Mouse (Mus musculus) MEL (cell line): ENCODE data around the gene Abcc4. TPM values are rescaled to one million over a fixed set of nuclear protein-coding genes. Genes with fewer than 3 reads are reported as not detected.
A peak's percentile ranks its signal among the peaks of the same experiment; 100 is the strongest.

Experiments used
- DNase-seq: peaks from one replicate; pipeline ENCODE4 v3.0.0; 2011; ENCODE audit warnings: low read depth, low spot score
- H3K27ac ChIP-seq: 2 replicates; pipeline ENCODE4 v1.5.1; 2012; ENCODE audit warnings: low read depth, mild to moderate bottlenecking, control low read depth, low read length, moderate library complexity; ENCODE audit not compliant: control insufficient read depth
- H3K27me3 ChIP-seq, 2 experiments: fragments of 150-350 bp in 1 of 2; sonication (generic) in 1 of 2; 2 replicates each; pipeline ENCODE4 v1.6.1; 2012; ENCODE audit warnings: low read length in 2 of 2, mild to moderate bottlenecking in 2 of 2, improper control_type of control experiment in 1 of 2, moderate library complexity in 1 of 2; ENCODE audit not compliant: insufficient read depth in 2 of 2, control insufficient read depth in 1 of 2
- H3K36me3 ChIP-seq, 2 experiments: 2 replicates each; pipeline ENCODE4 v1.6.1; 2012 to 2014; ENCODE audit warnings: low read length in 2 of 2, improper control_type of control experiment in 1 of 2, inconsistent platforms in 1 of 2, mild to moderate bottlenecking in 1 of 2; ENCODE audit not compliant: insufficient read depth in 2 of 2, control insufficient read depth in 1 of 2
- H3K4me1 ChIP-seq, 2 experiments: fragments of 150-350 bp in 1 of 2; sonication (generic) in 1 of 2; 2 replicates each; pipeline ENCODE4 v1.6.1; 2012; ENCODE audit warnings: low read length in 2 of 2, improper control_type of control experiment in 1 of 2, mild to moderate bottlenecking in 1 of 2; ENCODE audit not compliant: insufficient read depth in 2 of 2, control insufficient read depth in 1 of 2
- H3K4me3 ChIP-seq, 2 experiments: fragments of 150-350 bp in 1 of 2; sonication (generic) in 1 of 2; 2 replicates each; pipeline ENCODE4 v1.5.1; 2012; ENCODE audit warnings: low read depth in 2 of 2, low read length in 2 of 2, mild to moderate bottlenecking in 2 of 2, moderate library complexity in 2 of 2, control low read depth in 1 of 2, improper control_type of control experiment in 1 of 2; ENCODE audit not compliant: control insufficient read depth in 1 of 2, insufficient read depth in 1 of 2
- H3K79me2 ChIP-seq: 2 replicates; pipeline ENCODE4 v1.6.1; 2012; ENCODE audit warnings: mild to moderate bottlenecking, low read length, moderate library complexity; ENCODE audit not compliant: control insufficient read depth, poor library complexity, insufficient read depth
- H3K9ac ChIP-seq: 2 replicates; pipeline ENCODE4 v1.6.1; 2012; ENCODE audit warnings: low read depth, mild to moderate bottlenecking, control low read depth, low read length, moderate library complexity; ENCODE audit not compliant: control insufficient read depth, poor library complexity, severe bottlenecking
- H3K9me3 ChIP-seq: fragments of 150-350 bp; sonication (generic); replicated peaks from 2 replicates; pipeline ENCODE4 v1.6.1; 2012; ENCODE audit warnings: mild to moderate bottlenecking, low read length, improper control_type of control experiment, moderate library complexity; ENCODE audit not compliant: insufficient read depth
- BHLHE40 ChIP-seq: IDR thresholded peaks from 2 replicates; pipeline ENCODE4 v1.6.1; 2012; ENCODE audit warnings: low read depth, mild to moderate bottlenecking, inconsistent platforms, low read length, improper control_type of control experiment, borderline replicate concordance
- CTCF ChIP-seq, 3 experiments: IDR thresholded peaks in 2 of 3; conservative IDR thresholded peaks in 1 of 3; 2 replicates each; pipeline ENCODE4 v1.5.1; 2011 to 2012; ENCODE audit warnings: low read length in 3 of 3, low read depth in 2 of 3, mild to moderate bottlenecking in 2 of 3, improper control_type of control experiment in 1 of 3, inconsistent platforms in 1 of 3, mixed read lengths in 1 of 3, moderate library complexity in 1 of 3; ENCODE audit not compliant: control insufficient read depth in 1 of 3, insufficient read depth in 1 of 3, poor library complexity in 1 of 3, severe bottlenecking in 1 of 3
- EP300 ChIP-seq, 2 experiments: IDR thresholded peaks; 2 replicates each; pipeline ENCODE4 v1.6.1; 2011; ENCODE audit warnings: improper control_type of control experiment in 2 of 2, low read length in 2 of 2, low read depth in 1 of 2, mild to moderate bottlenecking in 1 of 2
- ETS1 ChIP-seq: IDR thresholded peaks from 2 replicates; pipeline ENCODE4 v1.6.1; 2012; ENCODE audit warnings: low read depth, mild to moderate bottlenecking, inconsistent platforms, low read length, improper control_type of control experiment, moderate library complexity
- KAT2A ChIP-seq: conservative IDR thresholded peaks from 2 replicates; pipeline ENCODE4 v1.6.1; 2012; ENCODE audit warnings: low read depth, low read length, improper control_type of control experiment, inconsistent platforms
- MEF2A ChIP-seq: IDR thresholded peaks from 2 replicates; pipeline ENCODE4 v1.6.1; 2014; ENCODE audit warnings: low read depth, mild to moderate bottlenecking, inconsistent platforms, low read length, improper control_type of control experiment; ENCODE audit not compliant: poor library complexity, insufficient replicate concordance, severe bottlenecking; ENCODE audit errors: extremely low read depth
- MYB ChIP-seq: IDR thresholded peaks from 2 replicates; pipeline ENCODE4 v1.6.1; 2011; ENCODE audit warnings: mild to moderate bottlenecking, low read depth, low read length, improper control_type of control experiment
- MYC ChIP-seq: IDR thresholded peaks from 2 replicates; pipeline ENCODE4 v1.6.1; 2011; ENCODE audit warnings: low read depth, mild to moderate bottlenecking, low read length, improper control_type of control experiment, moderate library complexity
- SIN3A ChIP-seq: IDR thresholded peaks from 2 replicates; pipeline ENCODE4 v1.6.1; 2012; ENCODE audit warnings: low read length, improper control_type of control experiment, inconsistent platforms
- SMC3 ChIP-seq: IDR thresholded peaks from 2 replicates; pipeline ENCODE4 v1.6.1; 2011; ENCODE audit warnings: low read depth, low read length, improper control_type of control experiment
- UBTF ChIP-seq: IDR thresholded peaks from 2 replicates; pipeline ENCODE4 v1.6.1; 2012; ENCODE audit warnings: low read depth, mild to moderate bottlenecking, inconsistent platforms, low read length, improper control_type of control experiment, moderate library complexity, borderline replicate concordance; ENCODE audit not compliant: insufficient read depth
- USF1 ChIP-seq: IDR thresholded peaks from 2 replicates; pipeline ENCODE4 v1.6.1; 2014; ENCODE audit warnings: low read depth, mild to moderate bottlenecking, inconsistent platforms, low read length, improper control_type of control experiment, moderate library complexity
- ZC3H11A ChIP-seq: IDR thresholded peaks from 2 replicates; pipeline ENCODE4 v1.6.1; 2012; ENCODE audit warnings: low read depth, mild to moderate bottlenecking, inconsistent platforms, low read length, improper control_type of control experiment
- polyA plus RNA-seq, 2 experiments: library from polyadenylated mRNA; stranded (reverse) in 1 of 2; unstranded in 1 of 2; fragments of >175 nt in 1 of 2; fragments of >200 nt in 1 of 2; gene quantifications; 2 replicates each; pipeline versions ENCODE4 v1.2.1 to v1.2.4; 2012; ENCODE audit warnings: low replicate concordance in 2 of 2, low read depth in 1 of 2; ENCODE audit not compliant: insufficient read length in 2 of 2, insufficient read depth in 1 of 2, missing spikeins in 1 of 2
- total RNA-seq: library from RNA; depleted of rRNA; stranded (reverse); fragments of 300-350 nt; gene quantifications from 2 replicates; pipeline ENCODE4 v1.2.3, GENCODE M21; 2012

The Abcc4 gene
- total and polyA plus RNA-seq, 3 experiments: 7.1 to 8.4 TPM; not detected in 1

DNA sequence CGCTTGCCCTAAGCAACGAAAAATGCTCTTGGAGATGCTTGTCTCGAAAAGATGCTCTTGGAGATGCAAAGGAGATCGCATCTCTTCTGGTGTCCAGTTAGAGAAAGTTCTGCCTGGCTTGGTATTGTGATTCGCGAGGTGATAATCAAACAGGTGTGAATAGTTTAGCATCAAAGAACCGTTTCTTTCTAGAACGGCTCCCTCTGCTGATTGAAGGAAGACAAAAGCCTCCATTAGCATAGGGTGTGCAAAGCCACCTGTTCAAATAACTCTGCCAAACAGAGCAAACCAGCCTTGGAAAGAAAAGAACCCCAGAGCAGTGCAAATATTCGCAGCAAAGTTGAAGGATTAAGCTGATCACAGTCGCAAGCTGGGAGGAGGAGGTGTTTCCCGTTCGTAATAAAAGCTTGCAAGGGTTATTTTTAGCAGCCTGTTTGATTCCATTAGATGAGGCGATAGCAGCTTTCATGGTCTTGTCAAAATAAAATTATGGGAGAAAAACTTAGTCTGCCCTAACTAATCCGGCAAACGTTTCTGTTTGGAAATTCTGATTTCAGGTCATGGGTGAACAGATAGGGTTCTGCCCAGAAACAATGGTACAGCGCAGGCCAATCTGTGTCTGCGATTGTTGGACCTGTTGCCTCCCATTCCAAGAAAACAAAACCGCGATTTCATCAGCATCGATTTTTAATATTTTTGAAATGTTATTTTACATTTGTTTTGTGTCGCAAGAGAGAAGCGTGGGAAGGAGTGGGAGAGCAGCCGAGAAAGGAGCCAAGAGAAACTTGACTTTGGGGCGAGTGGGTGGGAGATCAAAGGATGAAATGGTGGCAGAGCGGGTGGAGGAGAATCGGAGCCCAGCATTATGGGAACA is 231.6 kb downstream of the Abcc4 start:
- H3K4me1 ChIP-seq: no peaks in the 10 kb centered on the region
- TF ChIP-seq SMC3: 0 out of 2 replicates have a peak, but pooled peaks have one; percentile 7
- TF ChIP-seq USF1: no peak
- no peak for DNase-seq
- H3K79me2 ChIP-seq: no peaks in the 10 kb centered on the region
- H3K4me3 ChIP-seq: no peak overlapping the region
- H3K9me3 ChIP-seq: no peaks in the 10 kb centered on the region
- H3K27ac ChIP-seq: no peak overlapping the region
- H3K27me3 ChIP-seq: no peaks in the 10 kb centered on the region
- H3K9ac ChIP-seq: no peak overlapping the region
- no peaks in the 10 kb centered on the region for H3K36me3 ChIP-seq

DNA sequence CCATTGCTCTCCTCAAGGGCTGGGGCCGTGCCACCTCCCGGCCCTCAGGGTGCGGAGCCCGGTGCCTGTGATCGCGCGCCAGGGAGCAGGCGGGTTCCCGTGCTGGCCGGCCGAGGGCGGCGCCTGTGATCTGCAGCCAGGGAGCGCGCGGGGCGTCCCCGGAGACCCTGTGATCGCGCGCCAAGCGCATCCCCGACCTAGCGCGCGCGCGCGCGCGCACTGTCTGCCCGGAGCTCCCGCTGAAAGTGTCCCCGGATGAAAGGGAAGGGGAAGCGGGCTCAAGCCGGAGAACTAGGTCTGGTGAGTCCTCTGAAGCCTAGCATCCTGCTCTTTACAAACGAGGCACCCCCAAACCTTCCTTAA is 232.2 kb downstream of the Abcc4 start:
- no peak overlapping the region for H3K4me3 ChIP-seq
- DNase-seq: no peak
- TF ChIP-seq MYC: no peak
- no peak overlapping the region for H3K27ac ChIP-seq
- H3K4me1 ChIP-seq: no peaks in the 10 kb centered on the region
- H3K36me3 ChIP-seq: no peaks in the 10 kb centered on the region
- H3K9me3 ChIP-seq: no peaks in the 10 kb centered on the region
- H3K9ac ChIP-seq: no peak overlapping the region
- H3K79me2 ChIP-seq: no peaks in the 10 kb centered on the region
- H3K27me3 ChIP-seq: no peaks in the 10 kb centered on the region

DNA sequence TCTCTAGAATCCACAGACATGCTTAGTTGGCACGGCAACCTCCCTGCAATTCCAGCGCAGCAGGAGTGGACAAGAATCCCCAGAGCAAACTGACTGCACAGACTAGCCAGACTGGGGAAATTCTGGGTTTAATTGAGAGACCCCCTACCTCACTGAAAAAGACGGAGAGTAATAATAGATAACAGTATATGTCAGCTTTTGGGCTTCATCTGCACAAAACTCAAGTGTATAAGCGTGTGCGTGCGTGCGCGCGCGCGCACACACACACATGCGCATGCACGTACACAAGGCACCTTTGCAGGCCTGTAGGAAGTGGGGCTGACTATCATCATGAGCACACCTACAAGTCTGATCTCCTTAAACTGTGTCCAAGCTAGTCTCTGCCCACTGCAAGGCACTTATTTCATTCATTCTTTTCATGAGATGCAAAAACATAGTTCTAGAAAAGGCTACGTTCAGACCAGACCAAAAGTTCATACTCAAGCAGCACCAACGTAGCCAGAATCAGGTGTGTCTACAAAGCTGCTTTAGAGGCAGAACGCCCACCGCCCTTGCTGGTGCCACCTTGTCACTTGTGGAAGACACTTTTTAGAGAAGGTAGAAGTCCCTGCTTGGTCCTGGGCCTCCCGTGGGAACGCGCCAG is 232.7 kb downstream of the Abcc4 start:
- no peaks in the 10 kb centered on the region for H3K36me3 ChIP-seq
- TF ChIP-seq MYB: no peak
- no peak for TF ChIP-seq SIN3A
- no peak for TF ChIP-seq KAT2A
- no peak for TF ChIP-seq CTCF (IDR thresholded peaks at IDR 0.05 in 2 of 3, conservative IDR thresholded peaks at IDR 0.05 in 1 of 3; ENCODE audit: control insufficient read depth in 1 of 3, insufficient read depth in 1 of 3, low read depth in 2 of 3, low read length in 3 of 3, poor library complexity in 1 of 3, severe bottlenecking in 1 of 3)
- no peak for TF ChIP-seq BHLHE40
- TF ChIP-seq EP300 (IDR thresholded peaks at IDR 0.05; ENCODE audit: low read depth in 1 of 2, low read length in 2 of 2): no peak
- no peak for TF ChIP-seq MEF2A
- no peak for TF ChIP-seq ETS1
- TF ChIP-seq ZC3H11A: no peak
- TF ChIP-seq UBTF: no peak
- no peak overlapping the region for H3K27ac ChIP-seq
- no peak overlapping the region for H3K9ac ChIP-seq
- no peaks in the 10 kb centered on the region for H3K9me3 ChIP-seq
- no peak for DNase-seq
- no peak overlapping the region for H3K4me3 ChIP-seq
- H3K4me1 ChIP-seq: no peaks in the 10 kb centered on the region
- no peaks in the 10 kb centered on the region for H3K79me2 ChIP-seq
- no peaks in the 10 kb centered on the region for H3K27me3 ChIP-seq
